Mouse (Mus musculus): ENCODE measurements at regions not wholly inside any gene's neighbourhood (a gene's known extent, or its start where the extent isn't known, plus 50 kb on each side); places are given as distances from the start of the nearest gene placed in this dataset.

- TF ChIP-seq POLR2A (IDR thresholded peaks at IDR 0.05; ENCODE audit: insufficient read length, low read depth) (no peak), MAX (IDR thresholded peaks at IDR 0.05; ENCODE audit: low read depth) (no peak), E2F4 (IDR thresholded peaks at IDR 0.05; ENCODE audit: insufficient read depth) (no peak), CEBPB (IDR thresholded peaks at IDR 0.05; ENCODE audit: insufficient read depth, poor library complexity, severe bottlenecking) (no peak), TCF12 (IDR thresholded peaks at IDR 0.05; ENCODE audit: insufficient read depth, poor library complexity, severe bottlenecking) (no peak), POLR2AphosphoS2 (IDR thresholded peaks at IDR 0.05; ENCODE audit: insufficient read length, low read depth) (no peak), USF1 (IDR thresholded peaks at IDR 0.05; ENCODE audit: low read depth) (no peak), MYOG (IDR thresholded peaks at IDR 0.05; ENCODE audit: control insufficient read depth in 1 of 3, insufficient read depth in 1 of 3, insufficient read length in 2 of 3, low read depth in 2 of 3) (no peak), MYOD1 (IDR thresholded peaks at IDR 0.05; ENCODE audit: control insufficient read depth in 1 of 3, insufficient read length in 2 of 3, low read depth in 2 of 3) (no peak)
These were observed 263.7 kb downstream of the Tpbg start for GRCm38 (mm10) chr9:86105851-86106250.

Data from myocyte (in vitro differentiated cells).